Mouse (Mus musculus): ENCODE measurements around the gene Zap70.

Gene Zap70

DNA sequence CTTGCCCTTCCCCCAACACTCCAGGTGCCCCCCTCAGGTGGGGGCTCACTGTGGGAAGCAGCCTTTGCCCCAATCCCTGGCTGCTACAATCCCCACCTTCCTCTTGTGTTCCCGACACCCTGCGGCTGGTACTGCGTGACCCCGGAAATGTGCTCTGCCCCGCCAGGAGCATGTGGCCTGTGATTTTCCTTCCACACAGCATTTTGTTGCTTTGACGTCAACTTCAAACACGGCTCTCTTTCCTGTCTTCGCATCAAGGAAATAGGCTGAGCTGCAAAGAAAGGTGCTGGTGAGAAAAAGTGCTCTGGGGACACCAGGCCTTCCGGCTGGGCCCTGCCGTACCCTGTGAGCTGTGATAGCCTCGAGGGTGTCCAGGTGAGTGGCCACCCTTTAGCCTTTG is at the start of gene Zap70:
TSS of gene Zap70 (plus strand) at position 231 of the 400 bp plus-strand sequence.
- no peak for DNase-seq (ENCODE audit: extremely low spot score)

DNA sequence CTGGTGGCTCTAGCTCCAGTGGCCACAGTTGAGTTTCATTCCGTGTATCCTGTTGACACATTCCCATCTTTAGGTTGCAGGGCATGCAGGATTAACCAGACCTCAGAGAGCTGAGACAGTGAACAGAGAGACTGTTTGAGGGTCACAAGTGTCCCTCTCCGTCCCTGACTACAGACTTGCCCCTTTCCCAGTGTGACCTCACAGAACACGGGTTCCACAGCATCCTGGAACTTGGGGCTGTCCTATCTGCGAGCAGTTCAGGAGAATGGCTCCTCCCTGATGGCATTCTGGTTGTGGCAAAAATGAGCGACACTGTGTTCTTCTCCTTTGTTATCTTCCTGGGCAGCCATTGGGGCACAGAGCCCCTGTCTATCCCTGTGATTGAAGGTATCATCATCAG is 47.3 kb upstream of the Zap70 start, which contains the start of gene Actr1b:
TSS of gene Actr1b (minus strand) at position 112 of the 400 bp plus-strand sequence.
- no peak for DNase-seq (ENCODE audit: extremely low spot score)

DNA sequence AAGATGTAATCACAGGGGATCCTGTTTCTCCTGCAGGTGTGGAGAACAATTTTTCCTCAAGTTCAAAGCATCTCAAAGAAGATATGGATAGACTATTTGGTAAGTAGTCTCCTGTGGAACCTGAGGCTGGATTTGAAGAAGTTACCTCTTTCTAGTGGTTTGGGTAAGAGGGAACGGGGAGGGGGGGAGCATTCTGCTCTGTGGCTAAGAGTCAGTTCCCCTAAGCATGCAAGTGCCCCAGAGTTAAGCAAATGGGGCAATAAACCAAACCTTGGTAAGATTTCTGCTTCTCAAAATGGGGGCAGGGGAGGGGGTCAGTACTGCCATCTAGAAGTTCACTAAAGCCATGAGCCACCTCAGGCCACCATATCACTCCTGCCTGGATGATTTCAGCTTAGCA is 42.8 kb upstream of the Zap70 start:
- no peak for DNase-seq (ENCODE audit: extremely low spot score)

DNA sequence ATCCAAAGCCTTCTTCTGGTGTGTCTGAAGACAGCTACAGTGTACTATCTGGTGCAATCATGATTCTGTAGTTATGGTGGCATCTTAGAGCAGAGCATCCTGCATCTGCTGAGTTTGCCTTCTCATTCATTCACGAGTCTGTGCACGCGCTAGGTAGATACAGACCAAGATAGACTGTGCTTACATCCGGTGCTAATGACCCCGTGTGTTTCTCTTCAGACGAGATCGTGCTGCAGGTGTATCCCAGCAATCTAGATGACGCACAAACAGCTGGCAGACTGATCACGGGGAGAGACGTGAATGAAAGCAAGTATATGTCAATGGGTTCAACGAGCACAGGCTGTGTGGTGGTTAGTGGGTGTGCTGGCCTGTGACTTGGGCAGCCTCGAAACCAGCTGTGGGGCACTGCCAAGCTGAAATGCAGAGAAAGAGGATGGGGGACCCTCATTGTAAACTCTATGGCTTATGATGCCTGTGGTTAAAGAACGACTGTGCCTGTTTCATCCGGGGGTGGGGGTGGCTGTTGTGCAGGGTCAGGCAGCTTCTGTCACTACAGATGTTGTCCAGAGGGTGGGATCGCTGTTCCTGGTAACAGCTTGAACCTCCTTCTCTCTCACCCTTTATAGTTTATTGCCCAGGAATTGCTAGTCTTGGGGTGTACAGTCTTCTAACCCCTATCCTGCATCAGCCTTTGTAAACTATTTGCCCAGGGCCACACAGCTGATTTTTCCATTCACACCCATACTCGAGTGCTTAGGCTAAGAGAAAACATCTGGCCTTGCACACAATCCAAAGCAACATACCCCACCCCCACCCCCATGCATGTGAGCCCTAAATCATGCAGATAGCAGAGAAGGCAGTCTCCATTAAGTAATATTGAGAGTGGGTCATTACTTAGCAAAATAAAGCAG is 38.2 kb upstream of the Zap70 start:
- no peak for DNase-seq (ENCODE audit: extremely low spot score)

DNA sequence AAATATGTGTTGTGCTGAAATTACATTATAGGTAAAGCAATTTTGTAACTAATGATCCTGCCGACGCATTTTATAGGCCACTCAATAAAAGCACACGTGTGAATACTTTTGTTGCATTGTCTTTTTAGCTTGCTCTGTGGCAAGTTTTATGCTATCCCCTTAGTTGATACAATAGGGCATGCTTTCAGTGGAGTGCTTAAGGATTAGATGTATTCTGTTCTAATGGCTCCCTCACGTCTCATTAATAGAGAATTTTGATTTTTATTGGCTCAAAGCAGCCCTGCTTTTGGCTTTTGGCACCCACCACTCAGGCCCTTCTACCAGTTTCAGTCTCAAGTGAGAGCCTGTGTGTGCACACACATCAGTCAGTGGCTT is 37.6 kb upstream of the Zap70 start:
- no peak for DNase-seq (ENCODE audit: extremely low spot score)

DNA sequence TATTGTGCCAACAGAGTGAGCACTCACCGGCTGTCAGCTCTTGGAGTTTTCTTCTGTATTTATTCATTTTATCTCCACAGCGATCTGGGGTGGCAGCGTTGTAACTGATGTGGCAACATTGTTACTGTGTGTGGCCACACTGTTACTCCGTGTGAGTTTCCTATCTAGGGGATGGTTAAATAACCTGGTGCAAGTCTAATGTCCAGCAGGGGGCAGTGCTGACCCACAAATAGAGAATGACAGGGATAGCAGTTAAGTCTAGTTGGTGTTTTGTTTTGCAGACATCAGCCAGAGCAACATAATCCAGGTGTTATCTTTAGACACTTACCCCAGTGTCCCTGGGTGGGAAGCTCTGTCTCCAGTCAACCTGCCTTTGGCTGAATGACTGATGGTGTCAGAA is 24.3 kb upstream of the Zap70 start:
- DNase-seq (ENCODE audit: extremely low spot score): peak; percentile 74

DNA sequence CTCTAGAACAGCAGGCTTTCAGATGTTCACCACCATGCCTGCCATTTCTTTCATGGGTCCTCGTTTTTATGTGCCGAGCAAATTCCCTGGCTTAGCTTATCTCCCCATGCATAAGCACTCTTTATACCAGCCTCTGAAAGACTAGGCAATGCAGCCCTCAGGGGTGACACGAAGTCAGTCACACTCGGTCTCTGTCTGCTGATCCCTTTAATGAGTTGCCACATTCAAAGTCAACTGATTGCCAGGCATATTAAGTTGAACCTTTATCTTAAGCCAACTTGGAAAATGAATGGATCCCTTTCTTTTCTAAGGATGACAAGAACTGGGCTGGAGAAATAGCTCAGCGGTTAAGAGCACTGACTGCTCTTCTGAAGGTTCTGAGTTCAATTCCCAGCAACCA is 22.4 kb upstream of the Zap70 start:
- no peak for DNase-seq (ENCODE audit: extremely low spot score)

DNA sequence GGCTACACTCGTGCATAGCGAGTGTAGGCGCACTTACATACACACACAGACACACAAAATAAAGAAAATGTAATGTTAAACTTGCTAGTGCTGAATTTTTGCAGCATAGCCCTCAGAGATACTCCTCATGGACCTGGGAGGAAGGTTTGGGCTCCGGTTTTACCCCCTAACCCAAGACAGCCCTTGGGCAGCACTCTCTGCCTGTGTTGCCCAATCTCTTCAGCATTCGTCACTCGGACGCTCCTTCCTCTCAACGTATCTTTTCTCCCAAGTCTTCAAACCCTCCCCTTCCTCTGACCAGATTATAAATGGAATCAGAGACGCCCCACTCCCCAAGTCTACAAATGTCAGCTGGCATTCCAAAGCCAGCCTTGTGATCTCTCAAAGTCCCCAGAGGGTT is 18.6 kb upstream of the Zap70 start:
- no peak for DNase-seq (ENCODE audit: extremely low spot score)

DNA sequence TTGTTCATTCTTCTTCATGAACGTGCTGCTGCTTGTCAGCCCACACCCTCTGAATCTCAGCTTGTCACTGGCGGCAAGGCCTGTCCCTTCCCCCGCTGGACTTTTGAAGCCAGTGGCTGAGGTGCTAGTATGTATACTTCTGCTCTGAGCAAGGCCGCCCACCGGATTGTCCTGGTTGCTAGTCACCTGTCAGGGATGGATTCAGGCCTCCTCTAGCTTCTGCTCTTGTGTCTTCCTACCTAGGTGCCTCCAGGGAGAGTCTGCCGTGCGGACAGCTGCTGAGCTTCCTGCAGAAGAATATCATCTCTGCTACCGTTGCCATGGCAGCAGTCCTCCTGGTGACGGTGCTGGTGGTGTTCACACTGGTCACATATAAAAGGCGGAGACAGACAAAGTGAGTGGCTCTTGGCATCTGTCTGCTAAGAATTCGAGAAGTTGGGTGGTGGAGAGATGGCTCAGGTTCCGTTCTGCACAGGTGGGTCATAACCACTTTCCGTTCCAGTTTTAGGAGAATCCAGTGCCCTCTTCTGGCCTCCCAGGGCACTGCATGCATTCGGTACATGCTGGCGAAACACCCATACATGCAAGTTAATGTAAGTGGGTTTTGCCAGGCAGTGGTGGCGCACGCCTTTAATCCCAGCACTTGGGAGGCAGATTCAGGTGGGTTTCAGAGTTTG is 17.2 kb upstream of the Zap70 start:
- DNase-seq (ENCODE audit: extremely low spot score): peak; percentile 61

DNA sequence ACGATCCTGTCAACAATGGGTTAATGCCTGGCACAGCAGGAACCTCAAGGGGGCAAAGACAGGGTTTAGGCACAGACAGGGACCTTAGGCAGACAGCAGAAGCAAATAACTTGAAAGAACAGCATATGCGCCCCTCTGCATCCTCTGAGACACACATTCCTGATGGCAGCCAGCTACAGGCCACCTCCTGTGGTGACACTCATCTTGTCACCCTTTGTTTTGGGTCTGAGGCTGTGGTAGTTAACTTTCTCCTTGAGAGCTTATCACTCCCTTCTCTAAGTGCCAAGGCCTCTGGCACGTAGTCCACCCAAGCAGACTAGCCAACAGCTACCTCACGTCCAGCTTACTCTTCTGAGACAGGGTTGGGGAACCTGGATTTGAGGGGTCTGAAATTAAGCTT is 15.9 kb upstream of the Zap70 start:
- DNase-seq (ENCODE audit: extremely low spot score): no peak

DNA sequence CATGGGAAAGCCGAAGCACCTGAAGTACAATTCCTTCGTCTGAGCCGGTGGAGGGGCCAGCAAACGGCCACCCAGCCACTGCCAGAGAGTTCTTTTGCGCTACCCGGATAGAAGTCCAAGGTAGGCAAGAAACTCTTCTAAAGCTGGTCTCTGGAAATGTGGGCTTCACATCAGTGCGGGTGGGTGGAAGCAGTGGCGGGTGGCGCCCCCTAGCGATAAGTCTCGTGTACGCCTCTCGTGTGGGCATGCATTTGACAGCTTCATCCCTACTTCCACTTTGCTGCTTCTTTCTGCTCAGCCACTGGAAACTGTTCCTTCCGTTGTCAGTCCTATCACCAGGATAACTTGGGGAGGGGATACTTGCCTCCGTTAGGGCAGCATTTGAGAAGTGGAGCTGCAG is 15.1 kb upstream of the Zap70 start:
- DNase-seq (ENCODE audit: extremely low spot score): peak; percentile 48

DNA sequence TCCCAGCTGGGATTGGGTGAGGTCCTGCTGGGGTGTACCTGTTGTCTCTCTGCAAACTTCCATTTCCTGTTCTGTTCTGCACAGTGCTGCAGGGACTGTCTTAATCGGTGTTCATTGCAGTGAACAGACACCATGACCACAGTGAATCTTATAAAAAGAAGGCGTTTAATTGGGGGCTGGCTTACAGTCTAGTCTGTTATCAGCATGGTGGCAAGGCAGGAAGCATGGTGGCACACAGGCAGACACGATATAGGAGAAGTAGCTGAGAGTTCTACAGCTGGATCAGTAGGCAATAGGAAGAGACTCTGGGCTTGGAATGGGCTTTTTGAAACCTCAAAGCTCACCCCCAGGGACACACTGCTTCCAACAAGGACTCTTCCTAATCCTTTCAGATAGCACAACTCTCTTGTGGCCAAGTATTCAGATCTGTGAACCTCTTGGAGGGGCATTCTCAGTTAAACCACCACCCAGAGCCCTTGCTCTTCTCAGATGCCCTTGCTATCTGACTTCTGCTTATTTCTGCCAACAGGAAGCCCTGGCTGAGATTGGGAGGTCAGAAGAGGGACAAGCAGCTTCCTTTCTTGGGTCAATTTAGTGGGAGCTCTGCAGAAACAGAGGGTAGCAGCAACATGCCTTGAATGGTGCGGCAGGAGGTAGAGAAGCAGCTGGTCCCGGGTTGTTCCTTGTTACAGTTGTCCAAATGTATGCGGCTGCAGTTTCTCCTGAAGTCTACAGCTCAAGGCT is 7.5 kb upstream of the Zap70 start:
- DNase-seq (ENCODE audit: extremely low spot score): no peak

DNA sequence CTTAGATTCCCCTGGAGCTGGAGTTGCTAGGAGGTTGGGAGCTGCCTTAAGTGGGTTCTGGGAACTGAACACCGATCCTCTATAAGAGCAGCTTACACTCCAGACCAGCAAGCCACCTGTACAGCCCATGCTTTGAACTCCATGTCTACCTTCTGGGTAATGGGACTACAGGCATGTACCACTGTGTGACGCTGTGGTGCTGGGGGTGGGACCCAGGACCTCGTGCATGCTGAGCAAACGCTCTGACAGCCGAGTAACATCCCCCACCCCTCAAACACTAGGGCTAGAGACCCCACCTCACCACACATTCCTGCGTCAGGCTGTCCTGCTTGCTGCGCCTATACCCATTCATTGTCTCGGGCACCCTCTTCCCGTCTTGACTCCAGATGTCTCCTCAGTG is 3.0 kb upstream of the Zap70 start:
- no peak for DNase-seq (ENCODE audit: extremely low spot score)

DNA sequence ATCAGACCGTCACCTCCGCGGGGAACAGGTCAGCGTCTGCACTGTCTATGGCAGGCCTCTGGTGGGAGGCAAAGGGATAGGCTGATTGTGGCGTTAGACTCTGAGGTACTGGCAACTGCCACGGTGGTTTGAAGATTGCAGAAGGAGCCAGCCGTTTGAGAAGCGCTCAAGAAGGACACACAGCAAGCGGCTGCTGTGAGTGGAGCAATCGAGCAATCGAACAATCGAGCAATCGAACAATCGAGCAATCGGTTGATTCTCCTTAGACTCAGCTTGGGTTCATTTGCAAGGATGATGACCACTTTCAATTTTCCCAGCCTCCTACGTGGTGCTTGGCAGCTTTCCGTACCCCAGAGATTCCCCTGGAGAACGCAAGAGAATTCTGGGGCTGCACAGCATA is 2.5 kb upstream of the Zap70 start:
- no peak for DNase-seq (ENCODE audit: extremely low spot score)

DNA sequence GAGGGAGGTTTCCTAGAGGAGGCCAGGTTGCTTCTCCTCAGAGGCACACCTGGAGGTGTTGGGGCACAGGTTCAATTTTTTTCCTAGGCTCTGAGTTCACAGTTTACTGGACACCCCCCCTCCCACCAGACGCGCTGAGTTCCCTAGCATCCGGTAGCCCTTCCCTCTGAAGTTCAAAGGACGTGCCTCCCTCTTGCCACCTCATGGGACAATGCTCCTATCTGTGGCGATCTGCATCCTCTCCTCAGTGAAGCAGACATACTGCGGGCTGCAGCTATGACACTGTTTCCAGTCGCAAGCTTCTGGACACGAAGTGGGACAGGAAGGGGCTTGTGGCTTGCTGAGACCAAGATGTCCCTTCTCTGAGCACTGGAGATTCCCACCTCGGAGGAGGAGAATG is 1.2 kb upstream of the Zap70 start:
- no peak for DNase-seq (ENCODE audit: extremely low spot score)

DNA sequence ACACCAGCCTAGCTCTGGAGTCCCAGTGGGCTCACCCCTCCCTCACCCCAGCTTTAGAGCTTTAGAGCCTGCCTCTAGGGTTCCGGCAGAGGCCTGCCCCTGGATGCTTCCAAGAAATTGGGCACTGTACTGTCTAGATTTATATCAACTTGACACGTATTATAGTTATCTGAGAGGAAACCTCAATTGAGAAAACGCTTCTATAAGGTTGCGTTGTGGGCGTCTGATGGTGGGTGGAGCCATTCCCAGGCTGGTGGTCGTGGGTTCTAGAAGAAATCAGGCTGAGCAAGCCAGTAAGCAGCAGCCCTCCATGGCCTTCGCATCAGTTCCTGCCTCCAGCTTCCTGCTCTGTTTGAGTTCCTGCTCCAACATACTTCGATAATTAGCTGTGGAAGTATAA is 537 bp upstream of the Zap70 start:
- DNase-seq (ENCODE audit: extremely low spot score): no peak

DNA sequence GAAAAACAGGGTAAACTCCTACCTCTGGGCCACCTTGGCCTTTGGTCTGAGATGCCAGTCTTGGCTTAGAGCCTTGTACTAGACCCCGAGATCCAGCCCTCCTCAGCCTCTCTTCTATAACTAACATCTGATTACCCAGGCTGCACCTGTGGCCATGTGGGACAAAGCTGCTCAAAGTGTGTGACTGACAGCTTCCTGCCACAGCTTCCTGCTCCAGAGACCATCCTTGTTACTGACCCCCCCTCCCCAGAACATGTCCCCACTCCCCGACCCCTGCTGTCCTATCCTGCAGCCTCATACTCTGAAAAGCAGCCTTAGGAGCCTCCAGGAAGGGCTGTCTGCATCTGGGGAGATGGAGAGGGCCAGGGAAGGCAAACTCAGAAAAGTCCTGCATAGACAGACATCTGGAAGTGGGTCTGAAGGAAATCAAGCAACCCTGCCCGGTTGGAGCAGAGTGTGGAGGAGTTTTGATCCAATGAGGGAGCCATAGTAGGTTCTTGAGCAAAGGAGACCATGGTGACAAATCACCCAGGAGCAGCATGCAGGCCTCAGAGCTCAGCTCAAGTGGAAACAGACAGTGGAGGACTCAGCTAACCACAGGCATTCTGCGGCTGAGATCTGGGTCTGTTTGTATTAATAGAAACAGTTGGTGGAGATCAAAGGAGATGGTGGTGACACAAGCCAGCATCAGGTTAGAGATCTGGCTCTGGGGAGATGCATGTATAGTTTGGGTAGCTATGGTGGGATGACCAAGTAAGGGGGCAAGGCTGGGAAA is 5.0 kb downstream of the Zap70 start:
- DNase-seq (ENCODE audit: extremely low spot score): no peak

DNA sequence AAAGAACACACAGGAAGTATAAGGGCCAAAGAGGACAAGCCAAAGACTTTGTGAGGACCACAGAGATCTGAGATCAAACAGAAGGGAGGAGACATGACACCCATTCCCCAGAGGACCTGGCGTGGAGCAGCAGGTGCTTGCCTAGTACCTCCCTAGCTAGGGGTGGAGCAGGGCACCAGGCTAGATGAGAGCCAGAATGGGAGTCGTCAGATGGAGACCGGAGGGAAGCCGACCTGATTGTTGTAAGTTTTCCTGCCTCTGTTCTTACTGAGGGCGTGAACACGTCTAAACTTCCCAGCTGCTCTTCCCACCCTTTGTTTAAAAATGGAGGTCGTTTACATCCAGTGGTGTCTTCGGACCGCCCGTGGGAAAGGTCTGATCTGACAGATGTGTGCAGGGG is 5.7 kb downstream of the Zap70 start:
- no peak for DNase-seq (ENCODE audit: extremely low spot score)

DNA sequence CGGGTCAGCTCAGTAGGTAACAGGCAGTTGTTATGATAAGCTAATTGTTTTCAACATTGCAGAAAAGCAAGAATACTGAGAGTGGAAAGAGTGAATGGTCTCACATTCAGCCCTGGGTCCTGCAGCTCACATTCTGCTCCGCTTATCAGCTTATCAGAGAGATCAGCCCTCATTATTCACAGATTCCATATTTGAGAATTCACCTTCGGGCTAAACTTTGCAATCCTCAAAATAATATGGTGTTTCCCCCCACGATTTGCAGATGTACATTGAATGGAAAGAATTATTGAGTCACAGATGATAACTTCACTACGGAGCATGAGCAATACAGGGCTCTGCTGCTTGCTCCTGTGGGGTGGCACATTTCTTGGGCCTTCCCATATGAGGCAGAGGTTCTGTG is 7.2 kb downstream of the Zap70 start:
- DNase-seq (ENCODE audit: extremely low spot score): no peak

DNA sequence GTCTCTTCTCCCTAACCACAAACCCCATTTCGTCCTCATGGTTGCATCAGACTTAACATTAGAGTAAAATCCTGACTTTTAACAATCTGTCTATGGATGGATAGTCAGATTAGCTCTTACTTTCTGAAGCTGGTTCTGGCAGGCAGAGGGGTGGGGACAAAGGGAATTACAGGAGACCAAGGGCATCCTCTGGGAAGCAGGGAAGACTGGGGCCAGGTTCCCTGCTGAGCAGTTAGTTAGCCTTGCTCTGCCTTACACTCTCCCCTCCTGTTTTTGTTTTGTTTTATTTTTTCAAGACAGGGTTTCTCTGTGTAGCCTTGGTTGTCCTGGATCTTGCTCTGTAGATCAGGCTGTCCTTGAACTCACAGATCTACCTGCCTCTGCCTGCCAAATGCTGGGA is 8.4 kb downstream of the Zap70 start:
- no peak for DNase-seq (ENCODE audit: extremely low spot score)

DNA sequence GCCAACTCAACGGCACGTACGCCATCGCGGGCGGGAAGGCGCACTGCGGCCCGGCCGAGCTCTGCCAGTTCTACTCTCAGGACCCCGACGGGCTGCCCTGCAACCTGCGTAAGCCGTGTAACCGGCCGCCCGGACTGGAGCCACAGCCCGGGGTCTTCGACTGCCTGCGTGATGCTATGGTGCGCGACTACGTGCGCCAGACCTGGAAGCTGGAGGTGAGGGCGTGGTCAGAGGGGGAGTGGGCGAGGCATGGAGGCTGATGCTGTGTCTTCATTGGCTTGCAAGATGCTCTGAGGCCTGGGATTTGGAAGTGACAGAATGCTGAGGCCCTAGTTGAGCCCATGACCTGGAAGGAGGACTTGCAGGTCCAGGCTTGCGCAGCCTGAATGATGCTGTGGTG is 9.4 kb downstream of the Zap70 start:
- peak; percentile 45 for DNase-seq (ENCODE audit: extremely low spot score)

Data from embryo, embryonic 9.5 days (tissue).